Mouse (Mus musculus) CD4-positive, CD25-positive, alpha-beta regulatory T cell, adult 4 months (primary cell): ENCODE results near the gene Cish. TPM values are rescaled to one million over a fixed set of nuclear protein-coding genes. Genes with fewer than 3 reads are reported as not detected.

Experiments used
- ATAC-seq: one replicate; pipeline ENCODE4 v1.8.0; 2017
- polyA plus RNA-seq, 2 experiments: library from polyadenylated mRNA; unstranded; fragments of 100-300 nt; shearing (Covaris generic); gene quantifications; one replicate each; pipeline ENCODE4 v1.2.1; 2017

The Cish gene
- 100 to 1,000 TPM; 102 to 161 TPM for polyA plus RNA-seq

DNA sequence AAGGTAGTCTGAATTCAATTTTAAA is at the start of gene Cish:
Gene Cish (plus strand): TSS at position 11 of the 25 bp plus-strand sequence.
- ATAC-seq: no peak

DNA sequence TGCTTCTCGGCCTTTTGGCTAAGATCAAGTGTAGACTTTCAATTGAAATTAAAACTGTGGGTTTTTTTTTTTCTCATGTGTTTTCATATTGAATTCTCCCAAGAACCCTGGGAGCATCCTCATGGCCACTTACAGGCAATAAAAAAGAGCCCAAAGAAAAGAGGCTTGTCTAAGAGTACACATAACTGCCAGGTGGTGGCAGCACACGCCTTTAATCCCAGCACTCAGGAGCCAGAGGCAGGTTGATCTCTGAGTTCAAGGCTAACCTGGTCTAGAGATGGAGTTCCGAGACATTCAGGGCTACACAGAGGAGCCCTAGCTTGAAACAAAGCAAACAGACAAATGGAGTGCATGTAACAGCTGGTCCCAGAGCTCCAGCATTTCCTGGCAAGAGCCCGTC is 49.7 kb upstream of the Cish start:
- peak; percentile 34 for ATAC-seq

DNA sequence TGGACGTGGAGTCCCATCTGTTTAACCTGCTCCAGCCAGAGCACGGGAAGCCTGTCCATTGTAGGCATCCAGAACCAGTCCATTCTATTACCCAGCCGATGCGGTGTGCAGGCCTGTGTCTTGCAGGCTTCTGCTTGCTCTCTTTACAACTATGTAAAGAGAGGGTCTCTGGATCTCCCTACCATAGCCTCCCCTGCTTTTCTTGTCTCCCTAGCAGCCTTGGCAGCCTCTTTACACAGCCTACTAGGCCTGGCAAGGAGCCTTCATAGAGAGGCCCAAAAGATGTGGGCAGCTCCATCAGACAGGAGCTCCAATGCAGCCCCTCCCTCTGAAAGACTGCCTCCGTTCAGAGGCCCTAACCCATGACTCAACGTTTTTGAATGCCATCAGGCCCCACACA is 46.7 kb upstream of the Cish start:
- ATAC-seq: no peak

DNA sequence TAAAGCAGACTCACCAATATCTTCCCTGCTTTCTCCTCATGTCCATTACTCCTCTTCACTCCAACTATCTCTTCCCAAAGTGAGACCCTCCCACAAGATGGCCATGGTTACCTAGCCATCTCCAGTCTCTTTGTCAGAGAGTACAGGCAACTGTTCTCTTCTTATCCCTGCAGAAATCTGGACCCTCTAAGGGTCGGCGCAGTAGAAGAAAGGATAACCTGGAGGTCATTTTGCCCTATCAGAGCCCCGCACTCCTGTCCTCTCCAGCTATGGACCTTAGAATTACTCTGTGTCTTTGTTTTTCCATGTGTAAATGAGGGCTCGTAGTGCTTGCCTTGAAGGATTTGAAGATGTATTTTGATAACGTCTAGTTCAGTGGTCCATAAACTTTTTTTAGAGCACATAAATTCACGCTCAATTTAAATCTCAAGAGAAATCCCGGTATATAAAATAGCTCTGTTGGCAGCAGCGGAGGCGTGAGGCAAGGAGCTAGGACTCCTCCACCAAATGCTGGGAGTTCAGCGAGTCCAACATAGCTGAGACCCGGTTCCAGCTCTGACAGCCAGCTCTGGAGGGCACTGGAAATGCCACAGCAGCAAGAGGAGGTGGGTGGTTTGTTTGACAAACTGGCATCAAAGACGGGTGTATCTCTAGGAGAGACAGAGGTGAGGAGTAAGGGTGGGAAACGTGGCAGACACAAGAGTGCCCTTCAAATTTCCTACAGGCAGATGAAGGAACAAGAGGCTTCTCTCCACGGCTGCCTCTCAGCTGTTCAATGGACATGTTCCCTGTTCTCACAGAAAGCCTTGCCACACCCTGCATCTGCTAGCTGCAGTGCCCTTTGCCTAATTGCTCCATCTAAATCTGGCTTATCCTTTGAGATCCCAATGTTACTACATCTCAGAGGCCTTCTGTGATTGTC is 45.1 kb upstream of the Cish start:
- no peak for ATAC-seq

DNA sequence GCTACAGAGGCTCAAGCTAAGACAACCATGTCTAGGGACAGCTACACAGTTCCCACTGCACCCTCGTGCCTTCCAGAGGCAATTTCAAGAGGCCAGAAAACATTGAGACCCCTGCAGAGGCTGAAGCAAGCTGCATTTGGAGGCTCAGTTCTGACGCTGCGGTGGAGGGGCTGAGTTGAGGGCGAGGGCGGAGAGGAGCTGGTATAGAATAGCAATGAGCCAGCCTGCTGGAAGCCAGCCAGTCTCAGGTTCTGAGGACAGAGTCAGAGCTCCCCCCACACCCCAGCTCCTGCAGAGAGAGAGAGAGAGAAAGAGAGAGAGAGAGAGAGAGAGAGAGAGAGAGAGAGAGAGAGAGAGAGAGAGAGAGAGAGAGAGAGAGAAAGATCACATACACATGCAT is 43.7 kb upstream of the Cish start:
- no peak for ATAC-seq

DNA sequence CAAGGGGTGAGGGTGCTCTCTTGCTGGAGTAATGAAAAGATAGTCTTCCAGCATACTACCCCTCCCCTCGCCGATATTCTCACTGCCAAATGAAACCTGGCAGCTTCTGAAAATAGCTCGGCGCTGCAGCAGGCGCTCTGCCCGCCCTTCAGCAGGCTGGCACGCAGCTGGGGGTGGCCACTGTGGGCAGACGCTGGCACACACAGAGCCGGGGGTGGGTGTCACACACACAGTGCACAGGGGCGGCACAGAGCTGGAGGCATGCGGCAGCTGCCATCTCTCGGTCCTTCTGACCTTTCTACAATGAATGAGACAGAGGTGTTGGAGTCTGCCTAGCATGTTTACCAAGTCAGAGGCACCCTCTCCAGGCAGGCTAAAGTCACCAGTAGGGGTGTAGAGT is 41.4 kb upstream of the Cish start:
- no peak for ATAC-seq

DNA sequence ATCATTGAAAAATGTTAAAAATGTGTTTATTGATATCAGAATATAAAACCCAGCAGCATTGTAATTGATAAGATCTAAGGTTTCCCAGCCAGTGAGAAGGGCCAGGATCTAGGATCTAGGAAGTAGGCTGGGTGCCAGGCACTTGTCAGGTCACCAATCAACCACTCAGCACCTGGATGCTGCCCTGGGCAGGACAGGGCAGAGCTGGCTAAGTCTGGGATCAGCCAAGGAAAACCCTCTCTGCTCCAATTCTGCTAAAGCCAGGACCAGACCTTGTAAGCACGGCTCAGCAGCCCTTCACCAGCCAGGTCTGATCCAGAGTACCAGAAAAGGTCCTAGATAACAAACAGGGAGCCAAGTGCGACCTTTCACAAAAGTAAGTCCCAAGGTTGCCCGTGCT is 40.9 kb upstream of the Cish start:
- ATAC-seq: no peak

DNA sequence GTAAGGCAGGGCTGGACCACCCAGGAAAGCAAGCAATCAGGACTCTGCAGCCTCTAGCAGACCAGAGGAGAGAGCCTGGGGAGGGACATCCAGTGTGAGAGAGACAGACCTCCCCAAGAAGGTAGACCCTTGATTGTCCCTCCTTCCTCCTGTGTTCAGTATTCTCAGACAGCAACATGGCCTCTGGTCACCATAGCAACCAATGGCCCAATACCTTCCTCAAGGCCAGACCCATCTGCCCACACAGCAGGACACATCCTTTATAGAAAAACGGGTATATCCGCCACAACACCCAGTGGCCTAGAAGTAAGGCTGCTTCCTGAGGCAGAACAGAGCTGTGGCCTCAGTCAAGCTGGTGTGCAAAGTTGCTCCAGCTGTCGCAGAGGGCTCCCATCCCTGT is 40.2 kb upstream of the Cish start:
- ATAC-seq: no peak

DNA sequence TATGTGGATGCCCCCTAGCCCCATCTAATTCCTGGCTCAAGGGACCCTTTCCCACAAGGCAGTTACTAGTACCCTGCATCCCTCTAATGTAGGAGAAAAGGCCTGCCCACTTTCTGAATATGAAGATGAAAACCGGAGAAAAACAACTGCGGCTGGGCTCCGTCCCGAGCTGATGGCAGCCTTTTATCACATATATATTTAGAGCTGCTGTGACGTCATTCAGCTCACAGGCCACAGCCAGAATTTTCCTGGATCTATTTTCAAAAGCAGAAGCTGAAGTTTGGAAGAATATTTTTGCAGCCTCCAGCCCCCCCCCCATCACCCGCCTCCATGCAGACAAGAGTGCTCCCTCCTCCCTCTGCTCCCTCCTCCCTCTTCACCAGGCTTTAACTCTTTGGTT is 36.3 kb upstream of the Cish start:
- ATAC-seq: no peak

DNA sequence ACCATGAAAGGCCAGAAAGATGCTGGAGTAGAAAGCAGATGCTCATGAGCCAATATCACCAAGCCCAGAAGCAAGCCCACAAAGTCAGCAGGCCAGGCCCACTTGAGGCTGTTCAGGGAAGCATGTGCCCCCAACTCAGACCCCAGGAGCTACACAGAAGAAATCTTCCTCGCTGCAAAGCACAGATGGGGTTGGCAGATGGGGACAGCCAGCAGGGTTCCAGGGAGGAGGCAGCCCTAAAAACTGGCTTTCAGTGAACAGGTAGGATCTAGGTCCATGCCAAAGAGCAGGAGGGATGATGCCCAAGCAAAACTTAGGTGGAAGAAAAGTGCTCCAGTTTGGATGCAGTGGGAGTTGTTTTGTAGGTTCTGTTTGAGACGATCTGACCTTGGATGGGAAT is 35.4 kb upstream of the Cish start:
- ATAC-seq: no peak

DNA sequence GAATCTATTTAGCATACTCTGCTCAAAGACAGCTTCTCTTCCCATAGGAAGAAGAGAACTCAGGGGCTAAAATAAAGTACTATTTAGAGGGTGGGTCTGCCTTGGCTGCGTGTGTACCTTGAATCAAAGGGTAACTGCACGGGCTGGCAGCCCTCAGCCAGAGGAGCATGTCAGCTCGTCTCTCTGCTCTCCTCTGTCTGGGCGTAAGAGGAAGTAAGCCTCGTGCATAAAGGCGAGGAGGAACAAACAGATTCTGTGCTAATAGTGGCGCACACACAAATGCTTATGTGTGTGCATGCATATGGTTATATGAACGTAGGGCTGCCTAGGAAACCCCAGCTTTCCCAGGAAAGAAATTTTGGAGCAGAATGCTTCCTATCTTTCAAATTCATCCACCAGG is 35.0 kb upstream of the Cish start:
- no peak for ATAC-seq

DNA sequence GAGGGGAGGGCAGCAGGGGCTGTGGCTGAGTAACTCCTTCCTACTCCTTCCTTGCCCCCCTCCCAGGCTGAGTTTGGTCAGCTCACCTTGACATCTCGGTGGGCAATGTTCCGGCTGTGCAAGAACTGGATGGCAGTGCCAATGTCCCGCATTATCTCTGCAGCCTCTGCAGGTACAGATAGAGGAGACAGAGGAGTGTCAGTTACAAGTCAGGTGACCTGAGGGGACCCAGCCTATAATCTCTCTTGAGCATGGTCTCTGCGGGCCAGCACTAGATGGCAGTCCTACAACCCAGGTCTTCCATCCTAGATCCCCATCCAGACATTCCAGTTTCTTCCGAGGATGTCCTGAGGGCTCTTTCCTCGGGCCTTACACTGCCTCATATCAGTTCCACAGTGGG is 34.0 kb upstream of the Cish start:
- no peak for ATAC-seq

DNA sequence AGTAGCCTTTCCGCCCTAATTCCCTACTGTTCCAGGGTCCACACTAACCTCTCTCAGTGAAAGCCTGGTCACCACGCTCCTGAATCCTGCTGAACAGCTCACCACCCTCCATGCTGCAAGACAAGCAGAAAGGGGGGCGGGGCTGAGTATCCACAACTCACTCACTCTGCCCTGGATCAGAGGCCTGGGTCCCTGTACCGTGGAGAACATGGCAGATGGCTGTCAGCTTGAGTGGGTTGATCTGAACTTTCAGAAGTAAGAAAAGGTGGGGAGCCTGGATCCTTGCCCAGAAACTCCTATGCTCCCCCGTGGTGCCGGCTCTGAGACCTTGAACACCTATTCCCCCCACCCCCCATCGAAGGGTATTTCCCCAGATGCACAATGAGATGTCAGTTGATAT is 33.5 kb upstream of the Cish start:
- ATAC-seq: no peak

DNA sequence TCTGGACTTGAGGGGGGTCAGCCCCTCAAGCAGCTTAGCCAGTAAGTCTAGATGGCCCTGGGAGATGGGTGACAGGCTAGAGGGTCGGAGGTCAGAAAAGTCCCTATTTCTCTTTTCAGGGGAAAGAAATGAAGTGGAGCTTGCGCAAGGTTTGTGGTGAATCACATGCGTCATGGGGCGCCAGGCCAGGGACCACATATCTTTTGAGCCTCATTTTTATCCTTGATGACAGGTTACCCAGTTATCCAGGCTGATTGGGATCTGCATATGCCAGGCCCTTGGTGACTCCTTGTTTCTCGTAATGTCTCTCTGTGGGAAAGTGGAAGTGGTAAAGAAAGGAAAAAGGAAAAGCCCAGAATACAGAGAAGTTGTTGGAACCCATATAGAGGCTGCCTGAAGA is 31.9 kb upstream of the Cish start:
- no peak for ATAC-seq

DNA sequence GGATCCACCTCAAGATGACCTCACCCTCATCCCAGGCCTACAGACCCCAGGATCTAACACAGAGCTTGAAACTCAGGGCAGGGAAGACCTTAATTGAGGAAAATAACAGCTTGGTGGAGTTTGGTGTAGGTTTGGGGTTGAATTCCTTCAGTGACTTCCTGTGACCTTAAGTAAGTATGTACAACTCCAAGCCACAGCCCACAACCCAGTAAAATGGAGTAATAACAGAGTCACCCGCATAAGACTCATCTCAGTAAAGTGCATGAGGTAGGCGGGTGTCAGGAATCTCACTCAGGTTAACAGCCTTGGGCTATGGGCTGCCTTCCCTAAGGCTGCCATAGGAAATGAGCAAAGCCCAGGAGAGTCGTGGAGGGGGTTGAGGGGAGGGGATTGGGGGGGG is 31.1 kb upstream of the Cish start:
- ATAC-seq: no peak

DNA sequence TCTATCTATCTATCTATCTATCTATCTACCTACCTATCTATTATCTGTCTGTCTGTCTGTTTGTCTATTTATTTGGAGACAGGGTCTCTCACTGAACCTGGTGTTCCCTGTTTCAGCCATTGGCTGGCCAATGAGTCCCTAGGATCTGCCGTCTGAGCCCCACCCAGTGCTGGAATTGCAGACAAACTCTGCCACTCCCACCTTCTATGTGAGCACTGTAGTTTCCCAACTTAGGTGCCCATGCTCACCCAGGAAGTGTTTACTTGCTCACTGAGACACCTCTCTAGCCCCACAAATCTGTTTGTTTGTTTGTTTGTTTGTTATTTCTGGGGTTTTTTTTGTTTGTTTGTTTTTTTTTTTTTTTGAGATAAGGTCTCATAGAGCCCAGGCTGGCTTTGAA is 28.8 kb upstream of the Cish start:
- no peak for ATAC-seq

DNA sequence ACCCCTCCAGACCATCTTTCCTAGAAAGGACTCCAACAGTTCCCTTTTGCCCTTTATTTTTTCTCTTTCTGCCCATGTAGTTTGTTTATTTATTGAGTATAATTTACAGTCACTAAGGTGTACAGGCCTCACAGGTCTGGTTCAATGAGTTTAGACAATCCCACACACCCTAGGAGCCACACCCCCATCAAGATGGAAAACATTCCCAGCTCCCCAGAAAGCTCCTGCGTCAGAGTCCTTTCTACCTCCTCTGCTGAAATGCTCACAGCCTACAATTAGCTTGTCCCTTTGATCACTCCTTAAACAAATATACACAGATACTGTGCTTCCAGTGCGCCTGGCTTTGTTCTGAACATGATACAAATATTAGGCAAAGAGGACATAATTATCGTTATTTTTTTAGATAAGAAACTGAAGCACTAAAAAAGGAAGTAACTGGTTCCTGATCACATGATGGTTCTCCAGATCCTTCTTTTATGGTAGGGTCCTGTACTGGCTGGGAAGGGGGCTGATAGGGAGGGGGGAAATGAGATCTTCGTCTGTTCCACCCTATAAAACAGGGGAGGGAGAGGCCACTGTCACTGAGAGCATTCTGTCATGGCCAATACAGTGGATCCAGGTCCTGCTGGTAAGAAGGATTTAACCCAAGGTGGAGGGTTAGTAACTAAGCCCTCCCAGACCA is 28.0 kb upstream of the Cish start:
- ATAC-seq: no peak

DNA sequence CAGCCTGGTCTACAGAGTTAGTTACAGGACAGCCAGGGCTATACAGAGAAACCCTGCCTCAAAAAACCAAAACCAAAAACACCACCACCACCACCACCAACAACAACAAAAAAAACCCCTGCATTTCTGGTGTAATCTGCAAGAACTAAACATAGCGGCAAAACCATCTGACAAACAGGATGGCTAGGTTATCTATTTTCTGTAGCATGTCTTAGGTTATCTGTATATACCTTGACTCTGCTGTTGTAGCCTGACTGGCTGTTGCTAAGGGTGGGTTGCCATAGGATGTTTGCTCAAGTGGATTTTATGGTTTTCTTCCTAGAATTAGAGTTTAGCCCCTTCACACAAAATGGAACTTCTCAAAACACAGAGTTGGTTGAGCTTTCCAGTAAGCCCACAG is 26.1 kb upstream of the Cish start:
- ATAC-seq: no peak

DNA sequence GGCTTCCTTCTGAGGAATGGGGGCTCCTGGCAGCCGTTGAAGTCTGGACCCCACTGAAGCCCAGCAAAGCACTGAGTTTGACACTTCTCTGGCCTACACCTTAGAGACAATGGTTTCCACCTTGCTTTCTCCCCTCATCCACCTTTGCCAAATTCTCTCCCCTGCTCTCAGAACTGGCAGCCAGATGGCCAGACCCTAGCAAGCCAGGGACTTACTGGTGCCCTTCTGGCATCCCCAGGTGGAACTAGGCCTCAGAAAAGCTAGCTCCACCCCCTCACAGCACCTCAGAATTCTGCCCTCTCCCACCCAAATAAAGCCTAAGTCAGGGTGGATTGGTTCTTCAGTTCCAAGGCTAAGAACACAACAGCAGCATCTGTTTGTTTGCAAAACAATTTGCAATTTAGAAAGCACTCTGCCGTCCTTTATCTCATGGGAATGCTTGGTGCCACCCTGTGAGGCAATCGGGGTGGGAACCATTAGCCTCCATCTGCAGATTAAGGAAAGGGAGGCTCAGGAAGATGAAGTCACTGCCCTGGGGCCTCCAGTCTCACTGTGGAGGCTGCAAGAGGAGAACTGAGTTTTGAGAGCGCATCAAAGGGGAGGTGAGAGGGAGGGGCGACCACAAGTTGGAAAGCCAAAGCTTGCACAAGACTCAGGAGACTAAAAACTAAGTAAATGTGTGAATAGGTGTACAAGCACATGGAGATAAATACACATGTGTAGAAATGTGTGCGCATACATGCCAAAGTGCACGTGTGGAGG is 24.5 kb upstream of the Cish start:
- no peak for ATAC-seq

DNA sequence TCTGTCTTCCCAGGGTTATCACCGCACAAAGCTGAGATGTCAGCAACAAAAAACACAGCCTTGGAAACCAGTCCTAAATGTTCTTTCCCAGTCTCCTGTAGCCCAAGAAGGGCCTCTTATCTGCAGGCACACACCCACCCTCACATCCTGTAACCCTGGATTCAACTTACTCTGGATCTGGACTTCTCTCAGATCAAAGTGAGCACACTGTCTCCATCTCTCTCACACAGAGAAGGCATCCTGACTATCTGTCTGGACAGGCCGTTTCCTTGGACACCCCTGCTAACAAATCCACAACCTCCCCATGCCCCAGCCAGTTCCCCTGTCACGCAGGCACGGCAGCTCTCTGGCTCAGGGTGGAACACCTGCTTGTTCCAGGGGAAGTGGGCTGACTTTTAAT is 23.5 kb upstream of the Cish start:
- no peak for ATAC-seq

DNA sequence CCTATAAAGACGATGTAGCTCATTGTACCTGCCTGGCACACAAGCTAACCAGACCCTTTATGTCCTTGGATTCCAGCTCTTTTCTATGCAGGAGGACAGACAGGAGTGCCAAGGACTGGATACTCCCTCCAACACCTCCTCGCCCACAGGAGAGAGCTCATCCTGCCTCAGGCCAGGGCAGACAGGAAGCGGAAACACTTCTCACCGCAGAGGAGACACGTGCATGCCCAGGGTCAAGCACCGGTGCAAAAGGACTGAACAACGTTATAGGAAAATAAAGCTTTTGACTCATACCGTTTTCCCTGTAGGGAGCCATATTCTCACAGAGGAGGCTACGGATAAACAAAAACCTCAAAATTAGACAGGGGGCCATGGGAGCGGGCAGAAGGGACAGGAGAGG is 22.6 kb upstream of the Cish start:
- peak; percentile 34 for ATAC-seq

DNA sequence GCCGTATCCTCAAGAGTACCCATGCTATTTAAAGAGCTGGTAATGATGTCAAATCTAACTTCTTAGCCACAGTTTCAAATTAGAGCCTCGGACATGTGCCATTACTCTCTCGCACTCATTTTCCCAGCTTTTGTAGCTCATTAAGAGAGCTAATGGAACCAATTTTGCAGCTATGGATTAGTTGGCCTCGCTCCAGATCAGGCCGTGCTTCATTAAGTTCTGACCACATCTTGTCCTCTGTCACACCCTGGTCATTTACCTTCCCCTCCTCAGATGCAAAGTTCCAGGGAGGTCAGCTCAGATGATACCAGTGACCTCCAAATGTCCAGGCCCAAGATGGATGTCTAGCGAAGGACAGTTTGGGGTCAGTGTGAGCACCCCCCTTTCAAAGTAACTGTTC is 21.1 kb upstream of the Cish start:
- ATAC-seq: no peak

DNA sequence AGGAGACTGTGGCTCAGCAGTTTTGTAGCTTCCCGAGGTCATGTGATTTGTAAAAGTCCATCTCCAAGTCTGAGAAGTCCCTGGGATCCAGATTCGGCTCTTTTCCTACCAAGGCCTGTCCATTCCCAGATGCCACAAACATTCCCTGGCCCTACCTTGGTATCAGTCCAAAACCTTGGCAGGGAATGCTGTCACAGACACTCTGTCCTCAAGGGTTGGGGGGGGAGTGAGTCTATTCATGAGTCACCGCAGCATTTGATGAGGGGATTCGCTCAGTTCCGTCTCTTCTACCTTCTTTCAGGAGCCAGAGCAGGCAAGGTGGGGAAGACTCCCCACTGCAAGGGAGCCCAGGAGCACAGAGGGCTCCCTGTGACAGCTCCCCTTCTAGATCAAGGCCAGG is 20.1 kb upstream of the Cish start:
- ATAC-seq: no peak

DNA sequence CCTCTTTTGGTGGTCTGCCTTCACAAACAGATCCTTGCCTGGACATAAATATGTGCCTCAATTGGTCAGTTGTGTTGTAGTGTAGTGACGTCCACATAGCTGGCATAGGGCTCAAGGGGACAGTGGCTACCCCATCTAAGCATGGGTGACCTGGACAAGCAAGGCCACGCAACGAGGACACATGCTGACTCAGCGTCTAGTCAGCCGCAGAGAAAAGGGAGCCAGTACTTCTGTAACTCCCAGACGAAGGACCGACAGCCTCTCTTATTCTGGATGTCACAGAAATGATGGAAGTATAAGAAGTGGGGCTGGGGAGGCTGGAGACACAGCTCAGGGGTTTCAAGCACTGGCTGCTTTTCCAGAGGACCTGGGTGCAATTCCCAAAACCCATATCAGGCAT is 18.2 kb upstream of the Cish start:
- no peak for ATAC-seq
